Mouse (Mus musculus): Measurements from ENCODE around the gene Sox6. TPM values are rescaled to one million over a fixed set of nuclear protein-coding genes. Genes with fewer than 3 reads are reported as not detected.
A peak's percentile ranks its signal among the peaks of the same experiment; 100 is the strongest.

The Sox6 gene
- total RNA-seq, 4 experiments from 2014 or later: 22.1 to 37.2 (median 29.9) TPM

DNA sequence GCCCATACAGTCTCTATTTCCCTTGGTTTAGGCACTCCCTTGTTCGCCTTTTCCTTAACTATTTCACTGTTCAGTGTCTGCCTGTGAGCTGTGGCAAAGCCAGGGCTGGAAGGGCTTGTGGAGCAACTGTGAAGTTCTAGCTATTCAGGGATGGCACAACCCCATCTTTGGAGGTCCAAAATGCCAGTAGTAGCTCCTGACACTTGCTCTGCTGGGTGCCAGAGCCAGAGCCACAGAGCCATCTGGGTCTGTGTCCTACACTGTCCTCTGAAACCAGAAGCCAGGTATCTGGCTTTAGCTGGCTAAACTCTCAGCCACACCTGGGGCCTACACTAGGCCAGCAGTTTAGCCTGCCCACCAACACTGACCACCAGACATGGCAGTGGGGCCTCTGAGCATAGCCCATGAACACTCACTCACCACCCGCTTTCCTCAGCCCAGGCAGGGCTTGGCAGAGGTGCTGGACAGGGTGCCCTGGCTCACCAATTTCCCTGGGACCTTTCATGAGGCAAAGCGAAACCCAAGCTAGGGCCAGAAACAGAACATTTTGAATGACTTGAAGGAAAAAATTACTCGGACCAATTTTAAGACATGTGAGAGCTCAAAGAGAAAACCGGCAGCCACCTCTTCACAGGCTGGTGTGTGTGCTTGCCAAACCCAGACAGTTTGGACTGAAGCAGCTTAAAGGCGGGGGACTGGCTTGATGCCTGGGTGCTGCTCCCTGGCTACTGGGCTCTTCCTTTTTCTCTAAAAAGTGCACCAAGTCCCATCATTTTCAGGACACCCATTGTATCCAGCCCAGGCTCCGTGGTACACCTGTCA lies 612.2 kb downstream of the Sox6 start:
- DNase-seq (ENCODE audit: low spot score in 2 of 2): peak in 1 of 2 experiments; percentile 17

DNA sequence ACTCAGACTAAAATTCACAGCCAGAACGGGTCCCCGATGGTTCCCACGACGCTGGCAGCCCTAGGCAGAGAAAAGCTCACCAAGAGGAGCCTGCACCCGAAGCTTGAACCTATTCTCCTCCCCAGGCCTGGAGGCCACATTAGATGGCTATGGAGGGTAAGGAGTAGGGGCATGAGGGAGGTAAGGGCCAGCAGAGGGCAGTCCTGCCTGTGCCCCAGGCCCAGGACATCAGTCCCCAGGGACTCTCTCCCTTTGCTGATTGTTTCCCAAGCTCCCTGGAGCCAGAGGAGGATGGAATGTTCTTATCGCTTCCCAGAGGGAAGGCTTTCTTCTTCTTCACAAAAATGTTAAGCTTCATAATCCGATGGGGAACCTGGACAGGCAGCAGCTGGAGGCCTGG lies 615.8 kb downstream of the Sox6 start:
- DNase-seq (ENCODE audit: low spot score in 2 of 2): no peak

DNA sequence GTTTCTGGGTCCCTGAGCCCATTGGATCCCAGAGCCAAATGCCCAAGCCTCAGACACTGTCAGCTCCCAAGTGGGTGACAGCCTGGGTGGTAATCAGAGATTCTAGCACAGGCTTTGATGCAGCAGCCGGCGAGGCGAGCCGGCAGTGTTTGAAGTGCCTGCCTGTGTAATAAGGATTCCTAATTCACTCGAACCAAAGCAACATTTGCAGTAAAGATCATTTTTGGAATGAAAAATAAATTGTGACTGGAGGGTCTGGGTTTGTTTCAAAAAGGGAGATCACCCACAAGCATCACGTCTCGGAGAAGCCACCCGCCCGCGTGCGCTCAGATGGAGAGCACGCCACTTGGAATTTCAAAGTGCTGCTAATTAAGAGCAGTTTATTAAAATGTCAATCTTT lies 617.6 kb downstream of the Sox6 start:
- DNase-seq (ENCODE audit: low spot score in 2 of 2): no peak

Other genes with a start within 250 kb of the Sox6 start
- 100 to 1,000 TPM in 3 of 4 experiments, 10 to 100 TPM in 1; 85.8 to 111 (median 104) TPM for gene 1110004F10Rik, start 601 bp upstream of the Sox6 start, total RNA-seq (2022)
- 1 to 10 TPM in 3 of 4 experiments, under 1 TPM in 1; 0.75 to 4.3 (median 3.2) TPM for gene Gm4353, start 45.8 kb upstream of the Sox6 start, total RNA-seq (2022)